Mouse (Mus musculus) CH12F3 (cell line): Measurements from ENCODE around the gene Dyrk3.

Experiments used
- in situ Hi-C: fragments of 300-500 bp; cut with MboI; formaldehyde crosslinking; loops from 2 replicates; pipeline ENCODE4 v1.14.3; 2020; ENCODE audit warnings: low sequenced_read_pairs

Dyrk3 gene

DNA sequence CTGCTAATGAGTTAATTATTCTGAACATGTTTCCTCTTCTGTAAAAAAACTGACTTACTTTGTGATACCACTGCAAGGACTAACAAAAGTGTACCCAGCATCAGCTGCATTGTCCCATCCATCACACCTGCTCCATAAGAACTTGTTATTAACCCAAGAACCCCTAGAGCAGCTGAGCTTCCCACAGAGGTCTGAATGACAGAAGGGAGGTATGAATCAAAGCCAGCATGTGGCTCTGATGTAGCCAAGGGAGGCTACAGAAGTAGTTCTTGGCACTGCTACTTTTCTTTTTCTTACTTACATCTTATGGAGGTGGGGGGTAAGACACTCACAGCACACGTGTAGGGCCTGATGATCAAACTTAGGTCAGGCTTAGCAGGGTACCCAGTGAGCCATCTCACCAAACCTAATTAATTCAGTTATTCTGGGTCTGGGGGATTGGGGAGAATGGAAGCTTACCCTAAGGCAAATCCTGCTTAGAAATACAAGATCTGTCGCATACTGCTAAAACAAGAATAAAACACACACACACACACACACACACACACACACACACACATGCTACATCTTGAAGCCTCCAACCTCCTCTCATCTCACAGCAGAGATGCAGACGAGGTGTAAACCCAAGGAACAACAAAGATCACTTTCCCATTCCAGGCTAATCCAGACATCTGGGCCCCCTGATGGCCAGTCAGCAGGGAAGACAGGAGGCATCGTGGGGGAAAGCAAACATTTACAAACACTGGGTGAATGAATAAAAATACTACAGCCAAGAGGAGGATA, 52.0 kb downstream of the Dyrk3 start:
- in situ Hi-C loops, result no loop called here

GRCm38 (mm10) chr1:131085272-131085671, 52.9 kb downstream of the Dyrk3 start:
- in situ Hi-C loops, result no loop called here

GRCm38 (mm10) chr1:131084289-131084688, 53.9 kb downstream of the Dyrk3 start:
- in situ Hi-C loops, result no loop called here

DNA sequence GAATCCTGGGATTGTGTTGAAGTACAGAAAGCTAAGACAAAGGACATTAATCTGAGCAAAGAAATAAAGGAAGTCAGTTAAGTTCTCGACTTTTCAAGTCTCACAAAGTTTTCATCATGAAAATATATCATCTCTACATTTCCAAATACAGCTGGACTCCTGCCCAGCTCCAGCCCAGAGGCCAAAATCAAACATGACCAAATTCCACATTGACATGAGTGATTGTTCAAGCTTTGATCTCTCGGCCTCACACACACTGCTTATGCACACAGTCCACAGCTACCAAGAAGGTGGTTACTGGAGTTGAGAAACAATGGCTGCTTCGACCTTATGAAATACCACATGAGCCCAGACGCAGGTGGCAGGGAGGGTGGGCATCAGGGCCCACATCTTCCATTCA, 54.5 kb downstream of the Dyrk3 start:
- in situ Hi-C loops, result no loop called here

DNA sequence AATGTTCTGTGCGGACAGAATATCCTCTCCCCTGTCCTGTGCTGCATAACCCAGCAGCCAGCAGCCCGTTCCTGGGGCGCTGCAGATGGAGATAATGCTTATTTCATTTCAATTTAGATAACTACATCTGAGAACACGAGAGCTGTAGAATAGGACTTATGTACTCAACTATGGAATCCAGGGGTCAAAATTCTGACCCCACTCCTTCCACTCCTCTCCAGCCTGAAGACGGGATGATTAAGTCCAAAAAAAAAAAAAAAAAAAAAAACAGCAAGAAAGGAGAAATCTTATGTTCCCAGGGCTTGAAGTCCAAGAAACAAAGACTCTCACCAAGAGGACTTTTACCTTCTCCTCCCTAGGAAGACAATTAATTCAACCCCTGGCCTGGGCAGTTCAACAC, 55.0 kb downstream of the Dyrk3 start:
- in situ Hi-C loops, result no loop called here

- in situ Hi-C loops, result no loop called here
Observed at GRCm38 (mm10) chr1:131080686-131081085, 57.5 kb downstream of the Dyrk3 start.

GRCm38 (mm10) chr1:131079762-131080161, 58.4 kb downstream of the Dyrk3 start:
- in situ Hi-C loops, result no loop called here

DNA sequence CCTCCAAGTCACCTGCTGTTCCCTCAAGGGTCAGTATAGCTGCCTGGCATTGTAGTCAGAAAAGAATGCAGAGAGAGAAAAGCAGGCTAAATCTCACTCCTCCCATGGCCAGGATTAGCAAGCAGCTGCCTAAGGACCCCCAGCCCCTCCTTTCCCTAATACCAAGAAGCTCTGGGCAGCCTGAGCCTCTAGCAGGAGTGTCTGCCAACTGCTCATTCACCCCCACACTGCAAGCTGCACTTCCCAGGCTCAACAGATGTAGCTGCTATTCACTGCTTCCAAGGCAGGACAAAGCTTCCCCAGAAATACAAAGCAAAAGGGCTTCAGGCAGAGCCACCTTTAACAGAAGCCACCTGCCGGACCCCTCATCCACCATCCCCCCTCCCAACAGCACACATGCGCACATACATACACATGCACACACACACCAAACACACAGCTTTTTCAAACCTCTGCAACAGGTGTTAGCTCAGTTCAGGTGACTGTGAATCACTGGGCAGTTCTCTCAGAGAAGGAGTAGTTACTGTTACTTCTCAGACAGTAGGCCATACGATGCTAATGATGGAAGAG, 59.3 kb downstream of the Dyrk3 start:
- in situ Hi-C loops, result no loop called here
